Mouse (Mus musculus): ENCODE results near the gene B3gnt2. TPM values are rescaled to one million over a fixed set of nuclear protein-coding genes. Genes with fewer than 3 reads are reported as not detected.
A peak's percentile ranks its signal among the peaks of the same experiment; 100 is the strongest.
"Not testable (repeated sequence)": the region's sequence is repeated elsewhere in the genome, so short reads cannot be mapped to it uniquely, and the experiment has no call there.

The B3gnt2 gene
- polyA plus RNA-seq, 1 experiment from 2014 or later, result 12.7 TPM

- Histone ChIP-seq H3K36me3 (ENCODE audit: control insufficient read depth, insufficient read depth, low read length) (no peaks in the 10 kb centered on the region), H3K9me3 (ENCODE audit: control insufficient read depth, low read length) (peaks cover 13% of the 10 kb centered on the region), H3K4me3 (ENCODE audit: low read length) (no peak overlapping the region), H3K9ac (ENCODE audit: low read length) (no peak overlapping the region), H3K4me1 (replicated peaks; ENCODE audit: control insufficient read depth, insufficient read depth, low read length) (peaks cover 3% of the 10 kb centered on the region; the same call in 1 of the 2 replicates), H3K27ac (ENCODE audit: low read length) (no peak overlapping the region), H3K4me2 (ENCODE audit: low read depth, low read length) (no peak overlapping the region), H3K27me3 (ENCODE audit: control insufficient read depth, insufficient read depth, low read depth, low read length) (no peaks in the 10 kb centered on the region)
- WGBS, result 69% methylated on average over 7 of the region's 7 CpGs
- ATAC-seq (ENCODE audit: low read depth), result no peak
These were observed 118.6 kb downstream of the B3gnt2 start for GRCm38 (mm10) chr11:22741998-22742626.

- Histone ChIP-seq H3K9me3 (ENCODE audit: control insufficient read depth, low read length) (peaks cover 10% of the 10 kb centered on the region), H3K27me3 (ENCODE audit: control insufficient read depth, insufficient read depth, low read depth, low read length) (no peaks in the 10 kb centered on the region), H3K27ac (ENCODE audit: low read length) (no peak overlapping the region), H3K9ac (ENCODE audit: low read length) (no peak overlapping the region), H3K4me2 (ENCODE audit: low read depth, low read length) (no peak overlapping the region), H3K4me3 (ENCODE audit: low read length) (no peak overlapping the region), H3K36me3 (ENCODE audit: control insufficient read depth, insufficient read depth, low read length) (no peaks in the 10 kb centered on the region), H3K4me1 (replicated peaks; ENCODE audit: control insufficient read depth, insufficient read depth, low read length) (peaks cover 3% of the 10 kb centered on the region; the same call in 1 of the 2 replicates)
- 28% methylated on average over 3 of the region's 3 CpGs for WGBS
- peak; percentile 67; the same call in 1 of the 2 replicates for ATAC-seq (ENCODE audit: low read depth)
These were observed 119.3 kb downstream of the B3gnt2 start for GRCm38 (mm10) chr11:22741436-22741835.

GRCm38 (mm10) chr11:22739497-22740288 is 121.1 kb downstream of the B3gnt2 start:
- Histone ChIP-seq H3K36me3 (ENCODE audit: control insufficient read depth, insufficient read depth, low read length) (no peaks in the 10 kb centered on the region), H3K9ac (ENCODE audit: low read length) (no peak overlapping the region)
- WGBS, result 62% methylated on average over 5 of the region's 5 CpGs

GRCm38 (mm10) chr11:22736521-22737225 is 124.1 kb downstream of the B3gnt2 start:
- H3K9me3 ChIP-seq (ENCODE audit: control insufficient read depth, low read length), result no peaks in the 10 kb centered on the region
- H3K27me3 ChIP-seq (ENCODE audit: control insufficient read depth, insufficient read depth, low read depth, low read length), result no peaks in the 10 kb centered on the region
- 71% methylated on average over 7 of the region's 7 CpGs for WGBS

More at GRCm38 (mm10) chr11:22739497-22740288, 121.1 kb downstream of the B3gnt2 start:
- H3K9me3 ChIP-seq (ENCODE audit: control insufficient read depth, low read length), result no peaks in the 10 kb centered on the region
- H3K4me2 ChIP-seq (ENCODE audit: low read depth, low read length), result no peak overlapping the region
- no peak overlapping the region for H3K27ac ChIP-seq (ENCODE audit: low read length)
- no peak for ATAC-seq (ENCODE audit: low read depth)
- H3K4me1 ChIP-seq (replicated peaks; ENCODE audit: control insufficient read depth, insufficient read depth, low read length), result peaks cover 3% of the 10 kb centered on the region; the same call in 1 of the 2 replicates
- no peak overlapping the region for H3K4me3 ChIP-seq (ENCODE audit: low read length)
- no peaks in the 10 kb centered on the region for H3K27me3 ChIP-seq (ENCODE audit: control insufficient read depth, insufficient read depth, low read depth, low read length)

GRCm38 (mm10) chr11:22735128-22735527 is 125.6 kb downstream of the B3gnt2 start:
- H3K36me3 ChIP-seq (ENCODE audit: control insufficient read depth, insufficient read depth, low read length); H3K4me3 ChIP-seq (ENCODE audit: low read length); H3K9me3 ChIP-seq (ENCODE audit: control insufficient read depth, low read length); H3K4me1 ChIP-seq (replicated peaks; ENCODE audit: control insufficient read depth, insufficient read depth, low read length); H3K27ac ChIP-seq (ENCODE audit: low read length); ATAC-seq (ENCODE audit: low read depth); H3K4me2 ChIP-seq (ENCODE audit: low read depth, low read length); H3K9ac ChIP-seq (ENCODE audit: low read length); H3K27me3 ChIP-seq (ENCODE audit: control insufficient read depth, insufficient read depth, low read depth, low read length): not testable (repeated sequence)
- 78% methylated on average over 5 of the region's 5 CpGs for WGBS

More at GRCm38 (mm10) chr11:22736521-22737225, 124.1 kb downstream of the B3gnt2 start:
- ATAC-seq (ENCODE audit: low read depth), result no peak
- Histone ChIP-seq H3K4me2 (ENCODE audit: low read depth, low read length) (no peak overlapping the region), H3K9ac (ENCODE audit: low read length) (no peak overlapping the region), H3K27ac (ENCODE audit: low read length) (no peak overlapping the region), H3K4me3 (ENCODE audit: low read length) (no peak overlapping the region), H3K36me3 (ENCODE audit: control insufficient read depth, insufficient read depth, low read length) (no peaks in the 10 kb centered on the region), H3K4me1 (replicated peaks; ENCODE audit: control insufficient read depth, insufficient read depth, low read length) (peaks cover 3% of the 10 kb centered on the region; the same call in 1 of the 2 replicates)

GRCm38 (mm10) chr11:22733936-22734335 is 126.8 kb downstream of the B3gnt2 start:
- Histone ChIP-seq H3K4me3 (ENCODE audit: low read length) (no peak overlapping the region), H3K4me2 (ENCODE audit: low read depth, low read length) (no peak overlapping the region), H3K36me3 (ENCODE audit: control insufficient read depth, insufficient read depth, low read length) (no peaks in the 10 kb centered on the region), H3K9ac (ENCODE audit: low read length) (no peak overlapping the region), H3K9me3 (ENCODE audit: control insufficient read depth, low read length) (no peaks in the 10 kb centered on the region), H3K4me1 (replicated peaks; ENCODE audit: control insufficient read depth, insufficient read depth, low read length) (no peaks in the 10 kb centered on the region), H3K27ac (ENCODE audit: low read length) (no peak overlapping the region), H3K27me3 (ENCODE audit: control insufficient read depth, insufficient read depth, low read depth, low read length) (no peaks in the 10 kb centered on the region)
- ATAC-seq (ENCODE audit: low read depth), result no peak
- WGBS, result 83% methylated on average over 6 of the region's 6 CpGs

- Histone ChIP-seq H3K27me3 (ENCODE audit: control insufficient read depth, insufficient read depth, low read depth, low read length) (no peaks in the 10 kb centered on the region), H3K4me2 (ENCODE audit: low read depth, low read length) (no peak overlapping the region), H3K9ac (ENCODE audit: low read length) (no peak overlapping the region), H3K4me3 (ENCODE audit: low read length) (no peak overlapping the region), H3K27ac (ENCODE audit: low read length) (no peak overlapping the region), H3K36me3 (ENCODE audit: control insufficient read depth, insufficient read depth, low read length) (no peaks in the 10 kb centered on the region), H3K9me3 (ENCODE audit: control insufficient read depth, low read length) (no peaks in the 10 kb centered on the region), H3K4me1 (replicated peaks; ENCODE audit: control insufficient read depth, insufficient read depth, low read length) (no peaks in the 10 kb centered on the region)
- WGBS, result 75% methylated on average over 4 of the region's 4 CpGs
- ATAC-seq (ENCODE audit: low read depth), result no peak
These were observed 127.9 kb downstream of the B3gnt2 start for GRCm38 (mm10) chr11:22732907-22733306.

GRCm38 (mm10) chr11:22723096-22723495 is 137.7 kb downstream of the B3gnt2 start:
- no peaks in the 10 kb centered on the region for H3K9me3 ChIP-seq (ENCODE audit: control insufficient read depth, low read length)
- no peak overlapping the region for H3K4me3 ChIP-seq (ENCODE audit: low read length)
- no peak overlapping the region for H3K9ac ChIP-seq (ENCODE audit: low read length)
- H3K27ac ChIP-seq (ENCODE audit: low read length), result no peak overlapping the region
- H3K4me2 ChIP-seq (ENCODE audit: low read depth, low read length), result no peak overlapping the region
- H3K4me1 ChIP-seq (replicated peaks; ENCODE audit: control insufficient read depth, insufficient read depth, low read length), result no peaks in the 10 kb centered on the region
- no peak for ATAC-seq (ENCODE audit: low read depth)
- 86% methylated on average over 2 of the region's 2 CpGs for WGBS
- H3K36me3 ChIP-seq (ENCODE audit: control insufficient read depth, insufficient read depth, low read length), result no peaks in the 10 kb centered on the region
- H3K27me3 ChIP-seq (ENCODE audit: control insufficient read depth, insufficient read depth, low read depth, low read length), result no peaks in the 10 kb centered on the region

- no peaks in the 10 kb centered on the region for H3K36me3 ChIP-seq (ENCODE audit: control insufficient read depth, insufficient read depth, low read length)
- no peaks in the 10 kb centered on the region for H3K4me1 ChIP-seq (replicated peaks; ENCODE audit: control insufficient read depth, insufficient read depth, low read length)
- H3K4me2 ChIP-seq (ENCODE audit: low read depth, low read length), result no peak overlapping the region
- WGBS, result 52% methylated on average over 2 of the region's 2 CpGs
- no peak for ATAC-seq (ENCODE audit: low read depth)
- no peak overlapping the region for H3K27ac ChIP-seq (ENCODE audit: low read length)
- H3K27me3 ChIP-seq (ENCODE audit: control insufficient read depth, insufficient read depth, low read depth, low read length), result no peaks in the 10 kb centered on the region
- H3K9me3 ChIP-seq (ENCODE audit: control insufficient read depth, low read length), result no peaks in the 10 kb centered on the region
- no peak overlapping the region for H3K4me3 ChIP-seq (ENCODE audit: low read length)
- no peak overlapping the region for H3K9ac ChIP-seq (ENCODE audit: low read length)
These were observed 140.7 kb downstream of the B3gnt2 start for GRCm38 (mm10) chr11:22720096-22720495.
